Mouse (Mus musculus): ENCODE data around the gene Asic2. TPM values are rescaled to one million over a fixed set of nuclear protein-coding genes. Genes with fewer than 3 reads are reported as not detected.

The Asic2 gene
- polyA plus RNA-seq, 1 experiment, result 39.7 TPM

GRCm38 (mm10) chr11:81706996-81707395 lies 261.3 kb downstream of the Asic2 start:
- Histone ChIP-seq H3K27me3 (ENCODE audit: control insufficient read depth, insufficient read depth, low read length) (no peaks in the 10 kb centered on the region), H3K4me1 (ENCODE audit: control insufficient read depth, insufficient read depth, low read length) (no peaks in the 10 kb centered on the region), H3K4me3 (replicated peaks; ENCODE audit: insufficient read depth, low read depth, low read length) (no peak overlapping the region), H3K27ac (ENCODE audit: insufficient read depth, low read length) (no peak overlapping the region)
- DNase-seq, result no peak
- no peak for TF ChIP-seq CTCF (IDR thresholded peaks at IDR 0.05; ENCODE audit: borderline replicate concordance, insufficient read depth, low read depth, low read length)
- no peak for TF ChIP-seq POLR2A (IDR thresholded peaks at IDR 0.05; ENCODE audit: borderline replicate concordance, insufficient read depth, low read length)
- 42% methylated on average over 5 of the region's 5 CpGs for WGBS

DNA sequence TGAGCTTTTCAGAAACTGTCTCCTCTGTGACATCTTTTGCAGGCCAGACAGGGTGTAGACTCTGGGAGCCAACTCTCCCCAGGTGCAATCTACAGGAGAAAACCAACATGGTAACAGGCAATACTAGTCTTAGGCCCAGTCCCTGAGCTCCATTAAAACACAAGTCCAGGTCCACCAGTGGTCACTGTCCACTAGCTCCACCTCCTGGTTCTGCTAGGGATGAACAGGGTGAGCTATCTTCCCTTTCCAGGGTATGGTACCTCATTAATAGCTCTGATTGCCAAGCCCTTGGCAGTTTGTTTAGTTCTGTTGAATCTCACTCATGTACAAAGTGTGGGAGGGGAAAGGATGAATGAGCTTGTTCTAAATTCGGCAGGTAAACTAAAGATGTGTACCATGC lies 270.2 kb downstream of the Asic2 start:
- H3K27ac ChIP-seq (ENCODE audit: insufficient read depth, low read length), result no peak overlapping the region
- H3K27me3 ChIP-seq (ENCODE audit: control insufficient read depth, insufficient read depth, low read length), result no peaks in the 10 kb centered on the region; the same call in 1 of the 2 replicates
- DNase-seq, result no peak
- no peaks in the 10 kb centered on the region for H3K4me1 ChIP-seq (ENCODE audit: control insufficient read depth, insufficient read depth, low read length)
- WGBS, result 83% methylated on average over 1 of the region's 1 CpGs
- peak; percentile 35; the same call in 1 of the 2 replicates for TF ChIP-seq CTCF (IDR thresholded peaks at IDR 0.05; ENCODE audit: borderline replicate concordance, insufficient read depth, low read depth, low read length)
- no peak for TF ChIP-seq POLR2A (IDR thresholded peaks at IDR 0.05; ENCODE audit: borderline replicate concordance, insufficient read depth, low read length)
- H3K4me3 ChIP-seq (replicated peaks; ENCODE audit: insufficient read depth, low read depth, low read length), result no peak overlapping the region

GRCm38 (mm10) chr11:81695501-81695900 lies 272.8 kb downstream of the Asic2 start:
- no peak for DNase-seq
- WGBS, result 85% methylated on average over 2 of the region's 2 CpGs
- no peaks in the 10 kb centered on the region; the same call in 1 of the 2 replicates for H3K27me3 ChIP-seq (ENCODE audit: control insufficient read depth, insufficient read depth, low read length)

GRCm38 (mm10) chr11:81680511-81680910 lies 287.7 kb downstream of the Asic2 start:
- TF ChIP-seq POLR2A (IDR thresholded peaks at IDR 0.05; ENCODE audit: borderline replicate concordance, insufficient read depth, low read length) (no peak), CTCF (IDR thresholded peaks at IDR 0.05; ENCODE audit: borderline replicate concordance, insufficient read depth, low read depth, low read length) (no peak)
- WGBS, result 66% methylated on average over 2 of the region's 2 CpGs
- no peak for DNase-seq
- no peaks in the 10 kb centered on the region for H3K4me1 ChIP-seq (ENCODE audit: control insufficient read depth, insufficient read depth, low read length)
- H3K27ac ChIP-seq (ENCODE audit: insufficient read depth, low read length), result no peak overlapping the region
- no peaks in the 10 kb centered on the region; the same call in 1 of the 2 replicates for H3K27me3 ChIP-seq (ENCODE audit: control insufficient read depth, insufficient read depth, low read length)
- no peak overlapping the region for H3K4me3 ChIP-seq (replicated peaks; ENCODE audit: insufficient read depth, low read depth, low read length)

More at GRCm38 (mm10) chr11:81695501-81695900, 272.8 kb downstream of the Asic2 start:
- TF ChIP-seq CTCF (IDR thresholded peaks at IDR 0.05; ENCODE audit: borderline replicate concordance, insufficient read depth, low read depth, low read length), result no peak
- no peak for TF ChIP-seq POLR2A (IDR thresholded peaks at IDR 0.05; ENCODE audit: borderline replicate concordance, insufficient read depth, low read length)
- Histone ChIP-seq H3K27ac (ENCODE audit: insufficient read depth, low read length) (no peak overlapping the region), H3K4me3 (replicated peaks; ENCODE audit: insufficient read depth, low read depth, low read length) (no peak overlapping the region), H3K4me1 (ENCODE audit: control insufficient read depth, insufficient read depth, low read length) (no peaks in the 10 kb centered on the region)

DNA sequence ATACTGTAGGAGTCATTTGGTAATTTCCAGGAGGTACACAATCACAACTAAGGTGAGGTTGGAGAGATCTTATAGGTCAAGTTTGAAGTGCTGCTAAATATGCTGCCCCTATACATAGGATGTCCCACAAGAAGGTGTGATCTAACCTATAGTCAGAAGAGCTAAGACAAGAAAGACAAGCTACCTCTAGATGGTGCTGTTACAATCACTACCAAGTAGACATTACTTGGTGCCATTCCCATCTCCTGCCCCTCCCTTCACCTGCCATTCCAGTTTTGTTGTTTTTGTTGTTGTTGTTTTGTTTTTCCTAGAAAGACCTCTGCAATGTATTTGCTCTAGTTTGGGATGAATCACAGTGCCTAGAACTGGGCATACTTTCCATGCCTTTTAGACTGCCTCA lies 296.5 kb downstream of the Asic2 start:
- Histone ChIP-seq H3K27ac (ENCODE audit: insufficient read depth, low read length) (no peak overlapping the region), H3K4me3 (replicated peaks; ENCODE audit: insufficient read depth, low read depth, low read length) (no peak overlapping the region), H3K27me3 (ENCODE audit: control insufficient read depth, insufficient read depth, low read length) (no peaks in the 10 kb centered on the region), H3K4me1 (ENCODE audit: control insufficient read depth, insufficient read depth, low read length) (no peaks in the 10 kb centered on the region)
- TF ChIP-seq POLR2A (IDR thresholded peaks at IDR 0.05; ENCODE audit: borderline replicate concordance, insufficient read depth, low read length), result no peak
- TF ChIP-seq CTCF (IDR thresholded peaks at IDR 0.05; ENCODE audit: borderline replicate concordance, insufficient read depth, low read depth, low read length), result no peak
- no peak for DNase-seq

DNA sequence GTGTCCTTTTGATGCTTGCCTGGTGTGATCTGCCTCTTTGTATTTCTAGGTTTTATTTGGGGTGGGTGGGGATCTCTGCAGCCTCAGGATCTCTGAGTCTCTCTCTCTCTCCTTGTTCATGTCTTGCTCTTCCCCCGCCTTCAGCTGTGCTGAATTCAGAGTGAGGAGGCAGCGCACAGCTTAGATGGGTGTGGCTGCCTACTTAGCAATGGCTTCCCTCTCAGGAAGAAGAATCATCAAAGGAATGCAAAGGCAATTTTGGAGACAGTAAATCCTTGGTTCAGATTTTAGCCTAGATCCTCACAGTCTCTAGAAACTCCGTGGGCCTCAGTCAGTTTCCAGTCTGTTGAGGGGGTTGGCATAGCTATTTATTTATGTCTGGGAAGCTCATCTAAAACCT lies 297.8 kb downstream of the Asic2 start:
- WGBS, result 96% methylated on average over 3 of the region's 3 CpGs
- no peak overlapping the region for H3K4me3 ChIP-seq (replicated peaks; ENCODE audit: insufficient read depth, low read depth, low read length)
- no peaks in the 10 kb centered on the region for H3K27me3 ChIP-seq (ENCODE audit: control insufficient read depth, insufficient read depth, low read length)
- TF ChIP-seq POLR2A (IDR thresholded peaks at IDR 0.05; ENCODE audit: borderline replicate concordance, insufficient read depth, low read length) (no peak), CTCF (IDR thresholded peaks at IDR 0.05; ENCODE audit: borderline replicate concordance, insufficient read depth, low read depth, low read length) (no peak)
- no peak overlapping the region for H3K27ac ChIP-seq (ENCODE audit: insufficient read depth, low read length)
- no peaks in the 10 kb centered on the region for H3K4me1 ChIP-seq (ENCODE audit: control insufficient read depth, insufficient read depth, low read length)
- no peak for DNase-seq

DNA sequence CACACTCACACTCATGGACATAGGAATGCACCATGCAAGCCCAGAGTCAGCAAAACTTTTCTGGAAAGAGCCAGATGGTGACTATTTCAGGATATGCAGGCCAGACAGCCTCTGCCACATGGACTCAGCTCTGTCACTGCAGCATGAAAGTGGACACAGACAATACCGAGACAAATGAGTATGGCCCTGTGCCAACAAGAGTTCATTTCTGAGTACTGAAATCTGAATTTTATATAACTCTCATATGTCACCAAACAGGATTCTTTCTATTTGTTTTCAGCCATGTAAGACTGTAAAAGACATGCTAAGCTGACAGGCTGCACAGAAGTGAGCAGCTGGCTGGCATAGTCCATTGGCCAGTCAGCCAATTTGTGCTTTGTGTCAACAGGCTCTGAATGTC lies 309.4 kb downstream of the Asic2 start:
- 9% methylated on average over 1 of the region's 1 CpGs for WGBS
- H3K27ac ChIP-seq (ENCODE audit: insufficient read depth, low read length), result no peak overlapping the region
- DNase-seq, result peak in 1 of 2 experiments; percentile 21

GRCm38 (mm10) chr11:81657121-81657520 lies 311.1 kb downstream of the Asic2 start:
- Histone ChIP-seq H3K4me3 (replicated peaks; ENCODE audit: insufficient read depth, low read depth, low read length) (no peak overlapping the region), H3K27ac (ENCODE audit: insufficient read depth, low read length) (no peak overlapping the region), H3K4me1 (ENCODE audit: control insufficient read depth, insufficient read depth, low read length) (no peaks in the 10 kb centered on the region), H3K27me3 (ENCODE audit: control insufficient read depth, insufficient read depth, low read length) (no peaks in the 10 kb centered on the region)
- DNase-seq, result no peak
- 88% methylated on average over 2 of the region's 2 CpGs for WGBS
- TF ChIP-seq POLR2A (IDR thresholded peaks at IDR 0.05; ENCODE audit: borderline replicate concordance, insufficient read depth, low read length) (no peak), CTCF (IDR thresholded peaks at IDR 0.05; ENCODE audit: borderline replicate concordance, insufficient read depth, low read depth, low read length) (no peak)

More for the DNA sequence above, 309.4 kb downstream of the Asic2 start:
- no peak overlapping the region for H3K4me3 ChIP-seq (replicated peaks; ENCODE audit: insufficient read depth, low read depth, low read length)
- no peaks in the 10 kb centered on the region for H3K4me1 ChIP-seq (ENCODE audit: control insufficient read depth, insufficient read depth, low read length)
- TF ChIP-seq CTCF (IDR thresholded peaks at IDR 0.05; ENCODE audit: borderline replicate concordance, insufficient read depth, low read depth, low read length) (no peak), POLR2A (IDR thresholded peaks at IDR 0.05; ENCODE audit: borderline replicate concordance, insufficient read depth, low read length) (no peak)
- H3K27me3 ChIP-seq (ENCODE audit: control insufficient read depth, insufficient read depth, low read length), result no peaks in the 10 kb centered on the region
